Mouse (Mus musculus): ENCODE data around the gene Dxo. TPM values are rescaled to one million over a fixed set of nuclear protein-coding genes. Genes with fewer than 3 reads are reported as not detected.

Dxo gene
- polyA plus RNA-seq, 1 experiment from 2014 or later, result 27.6 TPM

- H3K27me3 ChIP-seq (ENCODE audit: control insufficient read depth, insufficient read depth, low read depth, low read length), result no peaks in the 10 kb centered on the region
- no peaks in the 10 kb centered on the region for H3K9me3 ChIP-seq (replicated peaks; ENCODE audit: control insufficient read depth, low read length)
- no peak for ATAC-seq (ENCODE audit: low read depth)
- H3K4me1 ChIP-seq (ENCODE audit: control insufficient read depth, low read depth, low read length), result peaks cover 2% of the 10 kb centered on the region
- no peak overlapping the region for H3K4me3 ChIP-seq (ENCODE audit: low read depth, low read length)
- WGBS (ENCODE audit: insufficient replicate concordance), result 49% methylated on average over 3 of the region's 3 CpGs
- no peaks in the 10 kb centered on the region for H3K36me3 ChIP-seq (ENCODE audit: control insufficient read depth, insufficient read depth)
- no peak overlapping the region for H3K27ac ChIP-seq (ENCODE audit: low read length)
- H3K4me2 ChIP-seq (ENCODE audit: low read depth, low read length), result no peak overlapping the region
- no peak overlapping the region for H3K9ac ChIP-seq (ENCODE audit: low read depth, low read length)
These were observed 46.5 kb downstream of the Dxo start for GRCm38 (mm10) chr17:34883332-34883731.

DNA sequence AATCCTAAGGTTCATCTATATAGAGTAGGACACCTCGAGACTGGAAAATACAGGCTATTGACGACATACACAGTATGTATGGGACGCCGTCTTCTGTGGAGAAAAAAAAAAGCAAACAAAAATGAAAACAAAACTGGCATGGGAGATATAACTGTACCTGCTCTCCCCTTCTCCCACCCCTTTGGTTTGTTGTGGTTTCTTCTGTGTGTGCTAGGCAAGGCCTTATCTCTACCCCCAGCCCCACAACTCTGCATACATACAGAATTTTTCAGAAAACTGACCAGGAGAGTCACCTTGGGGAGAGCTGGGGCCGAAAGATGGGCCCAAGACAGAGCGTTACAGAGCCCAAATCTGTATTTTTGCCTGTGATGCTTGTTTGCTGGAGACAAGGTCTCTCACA is 47.9 kb downstream of the Dxo start:
- WGBS (ENCODE audit: insufficient replicate concordance), result 37% methylated on average over 6 of the region's 6 CpGs
- Histone ChIP-seq H3K4me1 (ENCODE audit: control insufficient read depth, low read depth, low read length) (peaks cover 2% of the 10 kb centered on the region), H3K9me3 (replicated peaks; ENCODE audit: control insufficient read depth, low read length) (no peaks in the 10 kb centered on the region), H3K36me3 (ENCODE audit: control insufficient read depth, insufficient read depth) (no peaks in the 10 kb centered on the region), H3K27ac (ENCODE audit: low read length) (no peak overlapping the region), H3K9ac (ENCODE audit: low read depth, low read length) (no peak overlapping the region), H3K27me3 (ENCODE audit: control insufficient read depth, insufficient read depth, low read depth, low read length) (no peaks in the 10 kb centered on the region), H3K4me3 (ENCODE audit: low read depth, low read length) (no peak overlapping the region), H3K4me2 (ENCODE audit: low read depth, low read length) (no peak overlapping the region)
- no peak for ATAC-seq (ENCODE audit: low read depth)

- H3K9ac ChIP-seq (ENCODE audit: low read depth, low read length), result no peak overlapping the region
- H3K36me3 ChIP-seq (ENCODE audit: control insufficient read depth, insufficient read depth), result no peaks in the 10 kb centered on the region
- H3K9me3 ChIP-seq (replicated peaks; ENCODE audit: control insufficient read depth, low read length), result no peaks in the 10 kb centered on the region
- no peak overlapping the region for H3K4me2 ChIP-seq (ENCODE audit: low read depth, low read length)
- WGBS (ENCODE audit: insufficient replicate concordance), result 73% methylated on average over 3 of the region's 3 CpGs
- H3K27ac ChIP-seq (ENCODE audit: low read length), result no peak overlapping the region
- no peak for ATAC-seq (ENCODE audit: low read depth)
- no peaks in the 10 kb centered on the region for H3K27me3 ChIP-seq (ENCODE audit: control insufficient read depth, insufficient read depth, low read depth, low read length)
- H3K4me1 ChIP-seq (ENCODE audit: control insufficient read depth, low read depth, low read length), result peaks cover 2% of the 10 kb centered on the region
- H3K4me3 ChIP-seq (ENCODE audit: low read depth, low read length), result no peak overlapping the region
These were observed 48.8 kb downstream of the Dxo start for GRCm38 (mm10) chr17:34885615-34886014.

- H3K4me2 ChIP-seq (ENCODE audit: low read depth, low read length), result no peak overlapping the region
- H3K4me1 ChIP-seq (ENCODE audit: control insufficient read depth, low read depth, low read length), result peaks cover 3% of the 10 kb centered on the region
- WGBS (ENCODE audit: insufficient replicate concordance), result 56% methylated on average over 5 of the region's 5 CpGs
- no peaks in the 10 kb centered on the region for H3K36me3 ChIP-seq (ENCODE audit: control insufficient read depth, insufficient read depth)
- ATAC-seq (ENCODE audit: low read depth), result no peak
- H3K27me3 ChIP-seq (ENCODE audit: control insufficient read depth, insufficient read depth, low read depth, low read length), result no peaks in the 10 kb centered on the region
- H3K9me3 ChIP-seq (replicated peaks; ENCODE audit: control insufficient read depth, low read length), result no peaks in the 10 kb centered on the region
- no peak overlapping the region for H3K9ac ChIP-seq (ENCODE audit: low read depth, low read length)
- H3K27ac ChIP-seq (ENCODE audit: low read length), result no peak overlapping the region
- H3K4me3 ChIP-seq (ENCODE audit: low read depth, low read length), result no peak overlapping the region
These were observed 51.1 kb downstream of the Dxo start for GRCm38 (mm10) chr17:34887942-34888341.

Small RNA genes within 50 kb of the gene (microRNA-seq; reads per million reads assigned to microRNA genes)
- gene Mir6970, result not detected
- 3.0 reads per million, percentile 8 among the genes with 10 or more reads in this experiment for gene Mir6971
- 2.0 reads per million for gene Mir6972

Other genes starting within 250 kb of the Dxo start
- gene Gpsm3, start 247.2 kb upstream of the Dxo start, polyA plus RNA-seq (2015; fragmentation: Nextera tagmentation; extraction: Ambion mirVana), result 14.4 and 15.3 TPM in 2 replicates
- 2.5 and 3.2 TPM in 2 replicates for gene Pbx2, start 245.8 kb upstream of the Dxo start, polyA plus RNA-seq (2015; fragmentation: Nextera tagmentation; extraction: Ambion mirVana)
- gene Ager, start 239.2 kb upstream of the Dxo start, polyA plus RNA-seq (2015; fragmentation: Nextera tagmentation; extraction: Ambion mirVana), result 0.57 and 0.77 TPM in 2 replicates
- 90.3 and 92.4 TPM in 2 replicates for gene Rnf5, start 233.3 kb upstream of the Dxo start, polyA plus RNA-seq (2015; fragmentation: Nextera tagmentation; extraction: Ambion mirVana)
- 18.4 and 21.3 TPM in 2 replicates for gene Agpat1, start 232.8 kb upstream of the Dxo start, polyA plus RNA-seq (2015; fragmentation: Nextera tagmentation; extraction: Ambion mirVana)
- gene Egfl8, start 221.0 kb upstream of the Dxo start, polyA plus RNA-seq (2015; fragmentation: Nextera tagmentation; extraction: Ambion mirVana), result 0.33 and 0.51 TPM in 2 replicates
- 11.4 and 13.8 TPM in 2 replicates for gene Ppt2, start 208.5 kb upstream of the Dxo start, polyA plus RNA-seq (2015; fragmentation: Nextera tagmentation; extraction: Ambion mirVana)
- not detected in 2 replicates for gene Prrt1, start 207.5 kb upstream of the Dxo start, polyA plus RNA-seq (2015; fragmentation: Nextera tagmentation; extraction: Ambion mirVana)
- 3.7 and 4.6 TPM in 2 replicates for gene Fkbpl, start 192.3 kb upstream of the Dxo start, polyA plus RNA-seq (2015; fragmentation: Nextera tagmentation; extraction: Ambion mirVana)
- gene Atf6b, start 189.9 kb upstream of the Dxo start, polyA plus RNA-seq (2015; fragmentation: Nextera tagmentation; extraction: Ambion mirVana), result 17.7 and 17.8 TPM in 2 replicates
- gene Tnxb, start 166.5 kb upstream of the Dxo start, polyA plus RNA-seq (2015; fragmentation: Nextera tagmentation; extraction: Ambion mirVana), result 0.20 and 0.27 TPM in 2 replicates
- gene C4b, start 93.1 kb upstream of the Dxo start, polyA plus RNA-seq (2015; fragmentation: Nextera tagmentation; extraction: Ambion mirVana), result 19.6 and 26.6 TPM in 2 replicates
- gene Cyp21a1, start 32.5 kb upstream of the Dxo start, polyA plus RNA-seq (2015; fragmentation: Nextera tagmentation; extraction: Ambion mirVana), result 0.70 and 4.9 TPM in 2 replicates
- 10.7 and 11.7 TPM in 2 replicates for gene Stk19, start 74 bp upstream of the Dxo start, polyA plus RNA-seq (2015; fragmentation: Nextera tagmentation; extraction: Ambion mirVana)
- 24.8 and 27.3 TPM in 2 replicates for gene Skiv2l, start 13.2 kb downstream of the Dxo start, polyA plus RNA-seq (2015; fragmentation: Nextera tagmentation; extraction: Ambion mirVana)
- gene Nelfe, start 13.4 kb downstream of the Dxo start, polyA plus RNA-seq (2015; fragmentation: Nextera tagmentation; extraction: Ambion mirVana), result 41.4 and 42.3 TPM in 2 replicates
- gene Cfb, start 25.5 kb downstream of the Dxo start, polyA plus RNA-seq (2015; fragmentation: Nextera tagmentation; extraction: Ambion mirVana), result 384 and 472 TPM in 2 replicates
- gene Zbtb12, start 42.5 kb downstream of the Dxo start, polyA plus RNA-seq (2015; fragmentation: Nextera tagmentation; extraction: Ambion mirVana), result 0.26 and 0.37 TPM in 2 replicates
- gene Gm20547, start 45.0 kb downstream of the Dxo start, polyA plus RNA-seq (2015; fragmentation: Nextera tagmentation; extraction: Ambion mirVana), result not detected in 2 replicates
- 30.6 and 33.9 TPM in 2 replicates for gene C2, start 61.2 kb downstream of the Dxo start, polyA plus RNA-seq (2015; fragmentation: Nextera tagmentation; extraction: Ambion mirVana)
- 12.4 and 15.2 TPM in 2 replicates for gene Ehmt2, start 61.5 kb downstream of the Dxo start, polyA plus RNA-seq (2015; fragmentation: Nextera tagmentation; extraction: Ambion mirVana)
- 2.6 and 3.6 TPM in 2 replicates for gene Slc44a4, start 77.4 kb downstream of the Dxo start, polyA plus RNA-seq (2015; fragmentation: Nextera tagmentation; extraction: Ambion mirVana)
- gene Neu1, start 94.2 kb downstream of the Dxo start, polyA plus RNA-seq (2015; fragmentation: Nextera tagmentation; extraction: Ambion mirVana), result 17.8 and 20.6 TPM in 2 replicates
- 0.05 TPM in 1 of 2 replicates, not detected in the other for gene Hspa1b, start 122.2 kb downstream of the Dxo start, polyA plus RNA-seq (2015; fragmentation: Nextera tagmentation; extraction: Ambion mirVana)
- not detected in 2 replicates for gene Gm20481, start 132.9 kb downstream of the Dxo start, polyA plus RNA-seq (2015; fragmentation: Nextera tagmentation; extraction: Ambion mirVana)
- 0.87 and 1.5 TPM in 2 replicates for gene Hspa1a, start 135.1 kb downstream of the Dxo start, polyA plus RNA-seq (2015; fragmentation: Nextera tagmentation; extraction: Ambion mirVana)
- gene Hspa1l, start 135.7 kb downstream of the Dxo start, polyA plus RNA-seq (2015; fragmentation: Nextera tagmentation; extraction: Ambion mirVana), result 0.21 and 0.27 TPM in 2 replicates
- 97.6 and 103 TPM in 2 replicates for gene Lsm2, start 144.8 kb downstream of the Dxo start, polyA plus RNA-seq (2015; fragmentation: Nextera tagmentation; extraction: Ambion mirVana)
- 82.2 and 90.1 TPM in 2 replicates for gene Vars, start 164.0 kb downstream of the Dxo start, polyA plus RNA-seq (2015; fragmentation: Nextera tagmentation; extraction: Ambion mirVana)
- gene Vwa7, start 179.6 kb downstream of the Dxo start, polyA plus RNA-seq (2015; fragmentation: Nextera tagmentation; extraction: Ambion mirVana), result 0.09 and 0.13 TPM in 2 replicates
- gene Sapcd1, start 191.0 kb downstream of the Dxo start, polyA plus RNA-seq (2015; fragmentation: Nextera tagmentation; extraction: Ambion mirVana), result 2.2 and 2.6 TPM in 2 replicates
- gene Msh5, start 209.7 kb downstream of the Dxo start, polyA plus RNA-seq (2015; fragmentation: Nextera tagmentation; extraction: Ambion mirVana), result 4.2 and 4.6 TPM in 2 replicates
- gene Clic1, start 212.9 kb downstream of the Dxo start, polyA plus RNA-seq (2015; fragmentation: Nextera tagmentation; extraction: Ambion mirVana), result 112 and 121 TPM in 2 replicates
- 16.3 and 18.1 TPM in 2 replicates for gene Ddah2, start 222.0 kb downstream of the Dxo start, polyA plus RNA-seq (2015; fragmentation: Nextera tagmentation; extraction: Ambion mirVana)
- gene Ly6g6c, start 228.4 kb downstream of the Dxo start, polyA plus RNA-seq (2015; fragmentation: Nextera tagmentation; extraction: Ambion mirVana), result 0.24 and 0.37 TPM in 2 replicates
- gene Mpig6b, start 229.2 kb downstream of the Dxo start, polyA plus RNA-seq (2015; fragmentation: Nextera tagmentation; extraction: Ambion mirVana), result 3.4 and 4.5 TPM in 2 replicates
- 0.17 TPM in 1 of 2 replicates, not detected in the other for gene Ly6g6e, start 239.9 kb downstream of the Dxo start, polyA plus RNA-seq (2015; fragmentation: Nextera tagmentation; extraction: Ambion mirVana)
- gene Ly6g6d, start 241.0 kb downstream of the Dxo start, polyA plus RNA-seq (2015; fragmentation: Nextera tagmentation; extraction: Ambion mirVana), result 0.55 and 0.77 TPM in 2 replicates
- 4.0 and 5.7 TPM in 2 replicates for gene Ly6g6f, start 248.6 kb downstream of the Dxo start, polyA plus RNA-seq (2015; fragmentation: Nextera tagmentation; extraction: Ambion mirVana)